Mouse (Mus musculus): ENCODE data around the gene Psmb7.

The Psmb7 gene

DNA sequence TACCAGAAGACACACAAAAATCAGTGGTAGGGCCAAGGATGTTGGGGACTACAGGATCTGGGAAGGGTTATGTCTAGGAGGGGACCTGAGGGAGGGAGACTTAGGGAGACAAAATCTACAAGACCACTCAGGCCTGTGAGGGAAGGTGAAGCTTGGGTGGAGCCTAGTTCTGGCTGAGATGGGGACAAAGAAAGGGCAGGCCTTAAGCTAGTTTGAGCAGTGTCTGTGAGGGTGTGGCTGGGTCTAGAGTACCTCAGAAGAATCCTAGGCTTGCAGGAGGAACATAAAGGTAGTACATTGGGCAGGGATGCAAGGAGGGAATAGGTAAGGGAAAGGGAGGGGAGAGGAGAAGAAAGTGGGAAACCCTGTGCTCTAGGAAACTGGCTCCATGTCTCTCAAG, 99.5 kb downstream of the Psmb7 start:
- DNase-seq (ENCODE audit: low read depth): no peak

DNA sequence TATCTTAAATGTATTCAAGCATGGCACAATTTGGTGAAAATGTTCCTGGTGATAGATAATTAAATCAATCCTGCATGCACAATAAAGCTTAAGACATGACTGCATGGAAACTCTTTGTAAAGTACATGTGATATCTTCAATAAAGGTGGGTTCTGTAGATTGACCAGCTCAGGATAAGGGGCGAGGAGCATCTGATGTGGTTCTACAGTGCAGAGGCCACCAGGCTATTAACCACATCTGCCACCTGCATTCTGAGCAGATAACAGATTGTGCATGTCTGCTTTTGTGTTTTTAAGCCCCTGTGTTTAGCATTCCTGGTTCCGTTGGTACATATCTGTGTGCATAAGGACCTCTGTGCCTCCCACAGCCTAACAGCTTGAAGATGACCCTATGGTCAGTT, 100.7 kb downstream of the Psmb7 start:
- no peak for DNase-seq (ENCODE audit: low read depth)

DNA sequence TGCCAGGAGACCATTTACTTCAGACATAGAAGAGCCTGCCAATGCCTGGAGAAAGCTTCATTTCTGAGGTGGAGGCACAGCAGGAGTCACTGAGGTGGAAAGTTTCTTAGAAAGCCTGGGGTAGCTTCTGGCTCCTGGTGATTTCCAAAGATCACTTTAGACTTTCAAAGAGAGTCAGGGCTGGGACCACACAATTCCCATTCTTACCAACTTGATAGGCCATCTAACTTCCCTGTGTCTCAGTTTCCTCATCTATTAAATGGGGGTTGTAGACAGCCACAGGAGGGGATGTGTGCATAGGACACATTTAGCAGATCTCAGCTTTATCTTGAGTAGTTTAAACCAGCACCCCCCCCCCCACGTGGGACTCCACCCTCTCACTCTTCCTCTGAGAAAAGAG, 101.5 kb downstream of the Psmb7 start:
- no peak for DNase-seq (ENCODE audit: low read depth)

DNA sequence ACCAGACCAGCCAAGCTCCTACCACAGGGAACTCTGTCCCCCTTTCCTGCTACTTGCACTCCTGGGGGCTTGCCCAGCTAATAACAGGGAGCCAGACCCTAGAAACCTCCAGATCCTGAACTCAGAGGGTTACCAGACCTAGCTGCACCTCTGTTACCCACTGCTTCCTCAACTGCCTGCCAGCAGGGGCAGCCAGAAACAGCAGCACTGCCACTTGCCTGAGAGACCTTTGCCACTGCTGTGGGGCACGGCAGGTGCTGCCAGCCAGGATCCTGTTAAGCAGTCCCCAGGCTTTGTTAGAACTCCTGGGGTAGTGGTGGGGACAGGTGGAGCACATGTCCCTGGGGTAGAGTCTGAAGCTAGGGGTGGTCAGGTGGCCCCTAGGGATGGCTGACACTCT, 102.3 kb downstream of the Psmb7 start:
- DNase-seq (ENCODE audit: low read depth): no peak

DNA sequence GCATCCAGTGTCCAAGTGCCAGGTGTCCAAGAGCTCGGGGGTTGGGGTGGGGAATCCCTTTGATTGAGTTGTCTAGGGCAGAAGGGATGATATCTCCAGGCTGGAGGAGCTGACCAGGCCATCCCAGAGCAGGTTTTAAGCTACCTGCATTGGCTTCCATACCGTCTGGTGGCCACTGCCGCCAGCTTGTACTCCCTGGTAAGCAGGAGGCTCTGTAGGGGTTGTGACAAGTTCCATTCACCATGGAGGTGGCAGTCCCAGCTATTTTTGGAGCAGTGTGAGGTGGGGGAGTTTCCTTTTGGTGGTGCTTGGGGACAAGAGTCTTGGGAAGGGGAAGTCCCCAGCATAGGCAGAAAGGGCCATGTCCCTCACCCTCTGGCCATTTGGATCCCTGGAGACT, 102.8 kb downstream of the Psmb7 start:
- no peak for DNase-seq (ENCODE audit: low read depth)

DNA sequence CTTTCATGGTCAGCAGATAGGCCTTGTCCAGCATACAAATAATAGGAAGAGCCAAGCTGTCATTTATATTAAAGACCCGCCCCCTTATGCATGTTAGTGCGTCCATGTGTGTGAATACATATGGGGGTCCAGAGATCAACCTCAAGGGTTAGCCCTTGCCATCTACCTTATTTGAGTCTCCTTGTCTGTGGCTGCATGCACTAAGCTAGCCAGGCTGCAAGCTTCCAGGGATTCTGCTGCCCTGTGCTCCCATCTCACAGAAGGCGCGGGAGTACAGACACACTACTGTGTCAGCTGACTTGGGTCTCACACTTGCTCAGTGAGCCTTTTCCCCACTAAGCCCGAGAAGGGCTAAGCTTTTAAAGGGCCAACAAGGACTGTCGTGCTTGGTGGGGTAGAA, 103.2 kb downstream of the Psmb7 start:
- DNase-seq (ENCODE audit: low read depth): no peak

DNA sequence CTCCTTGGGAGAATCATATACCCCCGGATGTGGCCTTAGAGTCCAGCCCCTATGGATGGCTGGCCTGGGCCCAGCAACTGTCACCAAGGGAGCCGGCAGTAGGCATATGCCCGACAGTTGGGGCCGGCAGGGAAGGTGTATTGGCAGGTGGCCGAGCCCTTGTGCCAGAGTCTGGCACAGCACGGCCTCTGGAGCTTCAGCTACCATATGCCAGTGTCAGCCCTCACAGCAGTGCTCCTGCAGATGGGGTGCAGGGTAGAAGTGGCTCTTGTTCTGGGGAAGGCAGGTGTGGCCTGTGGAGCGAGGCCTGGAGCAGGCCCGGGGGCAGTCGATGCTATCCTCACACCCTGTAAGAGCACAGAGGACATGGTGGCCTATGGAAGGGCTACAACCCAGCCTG, 104.2 kb downstream of the Psmb7 start:
- no peak for DNase-seq (ENCODE audit: low read depth)

All from c-Kit-positive CD71-positive TER-119-negative erythroid progenitor cells, embryonic 14.5 days (primary cell).